Mouse (Mus musculus): ENCODE results near the gene Jph2. TPM values are rescaled to one million over a fixed set of nuclear protein-coding genes. Genes with fewer than 3 reads are reported as not detected.
A peak's percentile ranks its signal among the peaks of the same experiment; 100 is the strongest.

The Jph2 gene
- polyA plus RNA-seq, 1 experiment = 0.52 TPM

DNA sequence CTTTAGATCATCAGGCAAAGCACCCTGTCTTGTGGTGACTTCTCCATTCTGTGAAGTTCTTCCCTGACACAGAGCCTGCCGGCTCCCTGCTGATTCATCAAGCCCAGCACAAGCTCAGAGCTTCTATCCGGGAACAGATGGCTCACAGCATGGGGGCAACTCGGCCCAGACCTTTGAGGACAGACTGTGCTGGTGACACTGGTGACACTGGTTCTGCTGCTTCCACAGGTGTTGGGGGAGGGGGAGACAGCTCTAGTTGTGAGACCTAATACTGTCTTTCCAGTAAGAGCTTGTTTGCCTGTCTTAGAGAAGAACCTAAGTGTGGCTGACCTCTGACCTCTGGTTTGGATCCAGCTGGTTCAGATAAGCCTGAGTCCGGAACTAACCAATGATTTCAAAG lies 36.2 kb upstream of the Jph2 start:
- 7% methylated on average over 4 of the region's 4 CpGs for WGBS
- H3K4me1 ChIP-seq (ENCODE audit: control insufficient read depth, insufficient read depth, low read length) = peaks cover 22% of the 10 kb centered on the region
- H3K27ac ChIP-seq (ENCODE audit: insufficient read depth, low read length) = peak overlapping the region; percentile 76
- H3K27me3 ChIP-seq (ENCODE audit: control insufficient read depth, insufficient read depth, low read length) = no peaks in the 10 kb centered on the region
- TF ChIP-seq POLR2A (IDR thresholded peaks at IDR 0.05; ENCODE audit: borderline replicate concordance, insufficient read depth, low read length) (no peak), CTCF (IDR thresholded peaks at IDR 0.05; ENCODE audit: borderline replicate concordance, insufficient read depth, low read depth, low read length) (no peak)
- H3K4me3 ChIP-seq (replicated peaks; ENCODE audit: insufficient read depth, low read depth, low read length) = no peak overlapping the region
- peak; percentile 96 to 97 for DNase-seq

- Histone ChIP-seq H3K4me3 (replicated peaks; ENCODE audit: insufficient read depth, low read depth, low read length) (no peak overlapping the region), H3K4me1 (ENCODE audit: control insufficient read depth, insufficient read depth, low read length) (peaks cover 20% of the 10 kb centered on the region), H3K27me3 (ENCODE audit: control insufficient read depth, insufficient read depth, low read length) (no peaks in the 10 kb centered on the region), H3K27ac (ENCODE audit: insufficient read depth, low read length) (no peak overlapping the region)
- WGBS = 89% methylated on average over 9 of the region's 9 CpGs
- DNase-seq = no peak
- TF ChIP-seq POLR2A (IDR thresholded peaks at IDR 0.05; ENCODE audit: borderline replicate concordance, insufficient read depth, low read length) (no peak), CTCF (IDR thresholded peaks at IDR 0.05; ENCODE audit: borderline replicate concordance, insufficient read depth, low read depth, low read length) (no peak)
These were observed 33.5 kb upstream of the Jph2 start for GRCm38 (mm10) chr2:163431289-163431688.

GRCm38 (mm10) chr2:163428346-163429011 lies 30.7 kb upstream of the Jph2 start:
- no peak for DNase-seq
- Histone ChIP-seq H3K4me1 (ENCODE audit: control insufficient read depth, insufficient read depth, low read length) (peaks cover 15% of the 10 kb centered on the region), H3K27ac (ENCODE audit: insufficient read depth, low read length) (no peak overlapping the region), H3K4me3 (replicated peaks; ENCODE audit: insufficient read depth, low read depth, low read length) (no peak overlapping the region), H3K27me3 (ENCODE audit: control insufficient read depth, insufficient read depth, low read length) (no peaks in the 10 kb centered on the region)
- WGBS = 59% methylated on average over 4 of the region's 4 CpGs
- TF ChIP-seq POLR2A (IDR thresholded peaks at IDR 0.05; ENCODE audit: borderline replicate concordance, insufficient read depth, low read length) = no peak
- TF ChIP-seq CTCF (IDR thresholded peaks at IDR 0.05; ENCODE audit: borderline replicate concordance, insufficient read depth, low read depth, low read length) = no peak

DNA sequence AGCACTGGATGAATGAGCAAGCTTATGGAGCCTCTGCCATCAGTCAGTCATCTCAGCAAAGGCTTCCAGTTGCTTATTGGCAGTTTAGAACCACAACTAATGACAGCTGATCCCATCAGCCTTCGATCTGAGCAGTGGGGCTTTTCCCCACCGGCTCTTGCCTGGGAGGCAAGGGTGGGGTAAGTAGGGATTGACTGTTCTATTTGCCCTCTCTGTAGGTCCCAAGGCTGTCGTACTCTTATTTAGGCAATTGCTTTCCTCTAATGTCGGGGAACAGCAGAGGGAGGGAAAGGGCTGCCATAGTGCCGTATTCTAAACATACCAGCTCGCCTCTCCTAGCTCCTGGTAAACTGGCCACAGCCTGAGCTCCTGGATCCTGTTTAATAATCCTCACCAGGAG lies 26.8 kb upstream of the Jph2 start, which contains the start of gene Oser1:
Gene Oser1 (minus strand): TSS at position 101 of the 400 bp plus-strand sequence.
- 72% methylated on average over 6 of the region's 6 CpGs for WGBS
- no peak within 1 kb of the TSS for H3K27ac ChIP-seq (ENCODE audit: insufficient read depth, low read length)
- H3K4me1 ChIP-seq (ENCODE audit: control insufficient read depth, insufficient read depth, low read length) = peaks cover 13% of the 10 kb centered on the region
- H3K4me3 ChIP-seq (replicated peaks; ENCODE audit: insufficient read depth, low read depth, low read length) = no peak within 1 kb of the TSS
- no peak for DNase-seq
- TF ChIP-seq POLR2A (IDR thresholded peaks at IDR 0.05; ENCODE audit: borderline replicate concordance, insufficient read depth, low read length) (no peak), CTCF (IDR thresholded peaks at IDR 0.05; ENCODE audit: borderline replicate concordance, insufficient read depth, low read depth, low read length) (no peak)
- H3K27me3 ChIP-seq (ENCODE audit: control insufficient read depth, insufficient read depth, low read length) = no peaks in the 10 kb centered on the region

DNA sequence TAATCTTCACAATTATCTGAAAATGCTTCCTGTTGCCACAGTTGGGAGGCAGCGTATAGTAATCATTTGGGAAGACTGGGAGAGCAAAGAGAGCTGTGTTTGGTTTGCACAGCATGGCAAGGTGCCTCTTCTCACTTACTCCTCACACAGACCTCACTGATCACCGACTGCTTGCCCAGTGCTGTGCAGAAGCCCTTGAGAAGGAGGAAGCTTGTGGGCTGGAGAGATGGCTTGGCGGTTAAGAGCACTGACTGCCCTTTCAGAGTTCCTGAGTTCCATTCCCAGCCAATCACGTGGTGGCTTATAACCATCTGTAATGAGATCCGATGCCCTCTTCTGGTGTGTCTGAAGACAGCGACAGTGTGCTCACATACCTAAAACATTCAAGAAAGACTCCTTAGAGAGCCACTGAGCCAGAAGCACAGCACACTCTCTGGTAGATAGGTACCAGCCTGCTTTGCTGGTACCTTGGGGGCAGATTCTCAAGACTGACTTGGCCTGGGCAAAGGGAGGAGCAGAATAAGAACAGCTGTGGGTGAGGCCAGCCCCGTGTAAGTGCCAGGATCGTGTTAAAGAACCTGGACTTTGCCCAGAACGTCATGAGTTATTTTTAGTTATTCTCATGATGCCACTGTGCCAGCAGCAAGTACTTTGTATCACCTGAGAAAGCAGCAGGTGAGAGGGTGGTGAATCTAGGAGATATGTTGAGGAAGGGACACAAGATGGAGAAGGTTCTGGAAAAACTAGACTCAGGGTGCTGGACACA lies 25.3 kb upstream of the Jph2 start:
- WGBS = 45% methylated on average over 9 of the region's 9 CpGs
- TF ChIP-seq POLR2A (IDR thresholded peaks at IDR 0.05; ENCODE audit: borderline replicate concordance, insufficient read depth, low read length) = no peak
- no peak for TF ChIP-seq CTCF (IDR thresholded peaks at IDR 0.05; ENCODE audit: borderline replicate concordance, insufficient read depth, low read depth, low read length)
- 0 out of 2 replicates have a peak overlapping the region, but pooled peaks have one; percentile 23 for H3K27ac ChIP-seq (ENCODE audit: insufficient read depth, low read length)
- peaks cover 13% of the 10 kb centered on the region for H3K4me1 ChIP-seq (ENCODE audit: control insufficient read depth, insufficient read depth, low read length)
- H3K4me3 ChIP-seq (replicated peaks; ENCODE audit: insufficient read depth, low read depth, low read length) = no peak overlapping the region
- no peaks in the 10 kb centered on the region for H3K27me3 ChIP-seq (ENCODE audit: control insufficient read depth, insufficient read depth, low read length)
- no peak for DNase-seq

DNA sequence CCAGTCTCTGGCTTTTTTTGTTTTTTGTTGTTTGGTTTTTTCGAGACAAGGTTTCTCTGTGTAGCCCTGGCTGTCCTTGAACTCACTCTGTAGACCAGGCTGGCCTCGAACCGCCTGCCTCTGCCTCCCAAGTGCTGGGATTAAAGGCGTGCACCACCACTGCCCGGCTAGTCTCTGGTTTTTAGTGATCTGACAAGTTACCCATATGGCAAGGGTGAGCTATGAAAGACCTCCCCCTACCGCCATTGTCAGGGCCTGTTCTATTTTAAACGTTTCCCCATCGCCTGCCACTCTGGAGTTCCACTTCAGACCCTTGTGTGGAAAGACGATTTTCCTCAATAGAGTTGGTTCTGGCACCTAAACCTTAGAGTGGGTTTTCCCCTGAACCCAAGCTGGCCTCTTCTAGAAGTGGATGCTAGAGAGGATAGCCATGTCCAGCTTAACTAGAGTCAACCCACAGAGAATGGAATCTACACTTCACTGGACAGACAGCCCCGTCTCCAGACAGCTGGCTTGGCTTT lies 22.6 kb upstream of the Jph2 start:
- Histone ChIP-seq H3K4me1 (ENCODE audit: control insufficient read depth, insufficient read depth, low read length) (peaks cover 18% of the 10 kb centered on the region), H3K4me3 (replicated peaks; ENCODE audit: insufficient read depth, low read depth, low read length) (peak overlapping the region; percentile 92), H3K27ac (ENCODE audit: insufficient read depth, low read length) (peak overlapping the region; percentile 32; the same call in 1 of the 2 replicates), H3K27me3 (ENCODE audit: control insufficient read depth, insufficient read depth, low read length) (no peaks in the 10 kb centered on the region)
- DNase-seq = peak in 1 of 2 experiments; percentile 25
- WGBS = 4% methylated on average over 10 of the region's 10 CpGs
- TF ChIP-seq POLR2A (IDR thresholded peaks at IDR 0.05; ENCODE audit: borderline replicate concordance, insufficient read depth, low read length) (no peak), CTCF (IDR thresholded peaks at IDR 0.05; ENCODE audit: borderline replicate concordance, insufficient read depth, low read depth, low read length) (no peak)

DNA sequence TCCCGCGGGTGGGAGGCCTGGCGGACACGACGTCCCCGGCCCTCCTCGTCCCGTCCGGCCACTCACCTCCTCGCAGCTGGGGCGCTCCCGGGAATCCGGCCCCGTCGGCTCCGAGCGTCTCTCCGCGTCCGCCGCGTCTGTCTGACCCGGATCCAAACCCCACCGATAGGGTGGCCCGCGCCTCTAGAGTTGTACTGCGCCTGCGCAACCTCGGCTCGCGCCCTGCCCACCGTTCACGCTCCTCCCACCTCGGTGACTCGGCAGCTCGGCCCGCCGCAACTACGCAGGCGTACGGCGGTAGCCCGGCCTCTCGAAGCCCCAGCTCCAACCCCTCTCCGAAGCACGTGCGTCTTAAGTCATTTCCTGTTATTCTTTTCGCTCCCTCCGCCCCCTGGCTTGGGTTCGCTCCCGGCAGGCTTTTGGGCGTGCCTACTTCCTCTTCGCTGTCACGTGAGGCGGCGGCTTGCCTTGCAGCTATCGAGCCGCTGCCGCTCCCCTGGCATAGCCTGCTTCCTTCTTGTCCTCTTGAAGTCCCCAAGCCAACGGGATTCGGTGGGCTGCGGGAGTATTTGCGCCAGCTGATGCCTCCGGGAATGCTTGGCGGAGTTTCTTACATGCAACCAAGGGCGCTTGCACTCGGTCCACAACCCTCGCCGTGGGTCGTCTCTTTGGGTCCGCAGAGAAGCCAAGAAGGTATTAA lies 21.7 kb upstream of the Jph2 start:
- H3K27ac ChIP-seq (ENCODE audit: insufficient read depth, low read length) = peak overlapping the region; percentile 57
- TF ChIP-seq CTCF (IDR thresholded peaks at IDR 0.05; ENCODE audit: borderline replicate concordance, insufficient read depth, low read depth, low read length) = peak; percentile 27; the same call in 1 of the 2 replicates
- peak; percentile 98 for TF ChIP-seq POLR2A (IDR thresholded peaks at IDR 0.05; ENCODE audit: borderline replicate concordance, insufficient read depth, low read length)
- under 1% methylated on average over 71 of the region's 71 CpGs for WGBS
- peaks cover 17% of the 10 kb centered on the region for H3K4me1 ChIP-seq (ENCODE audit: control insufficient read depth, insufficient read depth, low read length)
- DNase-seq = peak; percentile 100
- H3K4me3 ChIP-seq (replicated peaks; ENCODE audit: insufficient read depth, low read depth, low read length) = peak overlapping the region; percentile 92
- no peaks in the 10 kb centered on the region for H3K27me3 ChIP-seq (ENCODE audit: control insufficient read depth, insufficient read depth, low read length)
